Mouse (Mus musculus) olfactory bulb, adult 2 months (tissue): Measurements from ENCODE around the gene Hadh.

Source experiments
- CTCF ChIP-seq: fragments of 200-500 bp; IDR thresholded peaks from 2 replicates; pipeline ENCODE4 v1.5.1; 2012; ENCODE audit warnings: low read depth, mild to moderate bottlenecking, low read length, moderate library complexity; ENCODE audit not compliant: insufficient read depth
- POLR2A ChIP-seq: fragments of 200-500 bp; IDR thresholded peaks from 2 replicates; pipeline ENCODE4 v1.6.1; 2012; ENCODE audit warnings: mild to moderate bottlenecking, low read depth, low read length, moderate library complexity; ENCODE audit not compliant: insufficient read depth

DNA sequence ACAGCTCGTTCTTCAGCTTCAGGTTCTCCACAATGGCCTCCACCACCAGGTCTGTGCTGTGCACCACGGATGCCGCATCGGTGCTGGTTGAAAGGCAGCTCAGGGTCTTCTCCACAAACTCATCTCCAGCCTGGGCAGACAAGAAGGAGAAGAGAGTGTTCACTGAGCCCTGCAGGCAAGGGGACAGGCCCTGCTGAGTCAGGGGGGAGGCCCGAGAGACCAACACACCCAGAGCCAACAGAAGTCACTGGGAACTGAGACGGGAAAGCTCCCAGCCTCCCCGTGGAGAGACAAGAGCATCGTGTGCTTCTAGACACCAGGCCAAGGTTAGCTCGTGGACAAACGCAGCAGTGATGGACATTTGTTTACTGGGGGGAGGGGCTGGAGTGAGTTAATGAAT, 23.5 kb downstream of the Hadh start:
- TF ChIP-seq CTCF (no peak), POLR2A (no peak)
